Mouse (Mus musculus) ES-Bruce4 (cell line): ENCODE data around the gene Ntm.

ENCODE experiments used
- CTCF ChIP-seq: IDR thresholded peaks from one replicate; pipeline ENCODE4 v1.8.1; 2011; ENCODE audit warnings: low read depth, low read length
- EP300 ChIP-seq: IDR thresholded peaks from 2 replicates; pipeline ENCODE4 v1.6.1; 2011; ENCODE audit warnings: low read depth, low read length; ENCODE audit not compliant: insufficient read depth
- POLR2A ChIP-seq: IDR thresholded peaks from one replicate; pipeline ENCODE4 v1.8.1; 2011; ENCODE audit warnings: low read length; ENCODE audit not compliant: insufficient read depth

GRCm38 (mm10) chr9:29645796-29646400 lies 317.0 kb downstream of the Ntm start:
- TF ChIP-seq CTCF (no peak), POLR2A (no peak), EP300 (no peak)
